Mouse (Mus musculus) hindbrain, embryonic 16.5 days (tissue): ENCODE measurements around the gene Pknox1. TPM values are rescaled to one million over a fixed set of nuclear protein-coding genes. Genes with fewer than 3 reads are reported as not detected.

Experiments used
- ATAC-seq: fragments of 200-750 bp; cut with Nextera tagmentation; 2 replicates; pipeline ENCODE4 v1.8.0; 2017; ENCODE audit warnings: moderate TSS enrichment, moderate library complexity
- H3K27ac ChIP-seq: fragments of 300-500 bp; sonication (generic); 2 replicates; pipeline ENCODE4 v1.5.1; 2014; ENCODE audit warnings: low read depth, mild to moderate bottlenecking, control low read depth, low read length, moderate library complexity
- H3K27me3 ChIP-seq: fragments of 300-500 bp; sonication (generic); replicated peaks from 2 replicates; pipeline ENCODE4 v1.6.1; 2014; ENCODE audit warnings: low read length; ENCODE audit not compliant: control insufficient read depth, insufficient read depth
- H3K36me3 ChIP-seq: fragments of 300-500 bp; sonication (generic); 2 replicates; pipeline ENCODE4 v1.6.1; 2014; ENCODE audit warnings: mild to moderate bottlenecking, low read length, moderate library complexity, mixed read lengths; ENCODE audit not compliant: control insufficient read depth, insufficient read depth
- H3K4me1 ChIP-seq: fragments of 300-500 bp; sonication (generic); 2 replicates; pipeline ENCODE4 v1.6.1; 2014; ENCODE audit warnings: low read depth, low read length; ENCODE audit not compliant: control insufficient read depth, insufficient read depth
- H3K4me2 ChIP-seq: fragments of 300-500 bp; sonication (generic); 2 replicates; pipeline ENCODE4 v1.6.1; 2014; ENCODE audit warnings: mild to moderate bottlenecking, low read length, control low read depth, moderate library complexity
- H3K4me3 ChIP-seq: fragments of 300-500 bp; sonication (generic); 2 replicates; pipeline ENCODE4 v1.5.1; 2014; ENCODE audit warnings: mild to moderate bottlenecking, low read length, control low read depth, moderate library complexity
- H3K9ac ChIP-seq: fragments of 300-500 bp; sonication (generic); 2 replicates; pipeline ENCODE4 v1.6.1; 2014; ENCODE audit warnings: low read depth, mild to moderate bottlenecking, control low read depth, low read length, moderate library complexity
- H3K9me3 ChIP-seq: fragments of 300-500 bp; sonication (generic); 2 replicates; pipeline ENCODE4 v1.6.1; 2014; ENCODE audit warnings: mild to moderate bottlenecking, low read length, moderate library complexity; ENCODE audit not compliant: control insufficient read depth
- WGBS: fragments of 180-500 bp; shearing (Covaris S2); extraction: QIAGEN DNeasy Blood & Tissue Kit; methylation state at CpG from one replicate; pipeline ENCODE4 v1.1.7; 2014; 5-methylcytosine and 5-hydroxymethylcytosine counted together
- polyA plus RNA-seq: library from polyadenylated mRNA; unstranded; fragments of >200 nt; fragmentation: Nextera tagmentation; extraction: Ambion mirVana; gene quantifications from 2 replicates; pipeline ENCODE4 v1.2.1, GENCODE M21; 2015

Gene Pknox1
- polyA plus RNA-seq, 1 experiment from 2014 or later: 33.0 TPM

- Histone ChIP-seq H3K36me3 (no peaks in the 10 kb centered on the region), H3K27me3 (no peaks in the 10 kb centered on the region), H3K9me3 (no peaks in the 10 kb centered on the region), H3K27ac (no peak overlapping the region), H3K4me1 (peaks cover 11% of the 10 kb centered on the region), H3K4me2 (no peak overlapping the region), H3K4me3 (no peak overlapping the region), H3K9ac (no peak overlapping the region)
- WGBS: 78% methylated on average over 3 of the region's 3 CpGs
- ATAC-seq: no peak
Observed at GRCm38 (mm10) chr17:31583185-31583584, 18.7 kb downstream of the Pknox1 start.

DNA sequence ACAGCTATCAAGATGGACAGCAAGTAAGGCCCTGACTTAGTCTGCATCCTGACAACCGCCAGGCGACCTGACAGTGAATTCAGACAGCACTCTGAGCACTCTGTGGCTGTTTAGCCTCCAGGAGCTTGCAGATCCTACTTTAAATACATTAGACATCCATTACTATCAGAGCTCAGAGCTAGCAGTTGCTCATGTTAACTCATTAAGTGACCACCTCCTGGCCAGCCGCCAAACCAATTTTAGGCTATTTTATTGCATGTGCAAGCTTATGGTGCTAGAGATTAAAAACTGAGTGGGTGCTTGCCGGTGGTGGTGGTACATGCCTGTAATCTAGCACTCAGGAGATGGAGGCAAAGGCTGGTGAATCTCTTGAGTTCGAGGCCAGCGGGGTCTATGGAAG lies 19.2 kb downstream of the Pknox1 start:
- Histone ChIP-seq H3K9me3 (no peaks in the 10 kb centered on the region), H3K4me2 (no peak overlapping the region), H3K27me3 (no peaks in the 10 kb centered on the region), H3K36me3 (0 out of 2 replicates have a peak, but pooled peaks cover 2% of the 10 kb centered on the region), H3K27ac (no peak overlapping the region), H3K4me3 (no peak overlapping the region), H3K4me1 (peaks cover 11% of the 10 kb centered on the region), H3K9ac (no peak overlapping the region)
- WGBS: 84% methylated on average over 6 of the region's 6 CpGs
- ATAC-seq: no peak

DNA sequence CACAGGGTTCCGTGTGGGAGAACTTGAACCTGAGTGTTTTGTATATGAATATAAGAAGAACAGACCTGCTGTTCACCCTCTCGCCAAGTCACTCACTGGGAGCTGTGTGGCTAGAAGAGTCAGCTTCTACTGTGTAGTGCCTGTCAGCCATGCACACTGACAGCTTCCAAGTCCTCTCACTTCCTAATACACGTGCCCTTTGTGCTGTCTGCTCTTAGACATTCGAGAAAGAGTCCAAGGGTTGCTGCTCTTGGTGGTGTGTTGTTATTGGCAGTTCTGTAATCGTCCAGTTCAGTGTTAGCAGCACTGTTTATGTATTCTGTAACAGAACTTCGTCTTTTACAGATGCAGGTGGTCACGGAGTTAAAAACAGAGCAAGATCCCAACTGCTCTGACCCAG lies 23.6 kb downstream of the Pknox1 start:
- Histone ChIP-seq H3K9me3 (no peaks in the 10 kb centered on the region), H3K36me3 (peaks cover 17% of the 10 kb centered on the region), H3K4me3 (no peak overlapping the region), H3K9ac (no peak overlapping the region), H3K27me3 (no peaks in the 10 kb centered on the region), H3K27ac (no peak overlapping the region), H3K4me1 (no peaks in the 10 kb centered on the region), H3K4me2 (no peak overlapping the region)
- WGBS: 82% methylated on average over 7 of the region's 7 CpGs
- ATAC-seq: no peak

DNA sequence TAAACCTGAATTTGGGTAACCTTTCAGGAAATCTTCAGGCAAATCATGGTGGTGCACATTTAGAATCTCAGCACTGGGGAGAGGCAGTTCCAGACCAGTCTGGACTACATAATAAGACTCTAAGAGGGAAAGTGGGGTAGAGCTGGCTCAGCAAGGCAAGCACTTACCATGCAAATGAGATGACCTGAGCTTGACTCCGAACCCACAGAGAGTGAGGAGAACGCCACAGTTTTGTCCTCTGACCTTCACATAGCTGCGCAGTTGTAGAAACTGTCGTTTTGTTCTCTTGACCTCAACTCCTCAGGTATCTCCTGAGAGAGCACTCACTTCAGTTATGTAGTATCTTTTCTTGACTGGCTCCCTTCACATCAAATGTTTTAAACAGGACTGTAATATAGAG lies 24.2 kb downstream of the Pknox1 start:
- peaks cover 17% of the 10 kb centered on the region for H3K36me3 ChIP-seq
- no peaks in the 10 kb centered on the region for H3K9me3 ChIP-seq
- H3K4me3 ChIP-seq: no peak overlapping the region
- no peak overlapping the region for H3K4me2 ChIP-seq
- no peaks in the 10 kb centered on the region for H3K4me1 ChIP-seq
- ATAC-seq: no peak
- H3K27me3 ChIP-seq: no peaks in the 10 kb centered on the region
- WGBS: 89% methylated on average over 4 of the region's 4 CpGs
- no peak overlapping the region for H3K9ac ChIP-seq
- H3K27ac ChIP-seq: no peak overlapping the region

DNA sequence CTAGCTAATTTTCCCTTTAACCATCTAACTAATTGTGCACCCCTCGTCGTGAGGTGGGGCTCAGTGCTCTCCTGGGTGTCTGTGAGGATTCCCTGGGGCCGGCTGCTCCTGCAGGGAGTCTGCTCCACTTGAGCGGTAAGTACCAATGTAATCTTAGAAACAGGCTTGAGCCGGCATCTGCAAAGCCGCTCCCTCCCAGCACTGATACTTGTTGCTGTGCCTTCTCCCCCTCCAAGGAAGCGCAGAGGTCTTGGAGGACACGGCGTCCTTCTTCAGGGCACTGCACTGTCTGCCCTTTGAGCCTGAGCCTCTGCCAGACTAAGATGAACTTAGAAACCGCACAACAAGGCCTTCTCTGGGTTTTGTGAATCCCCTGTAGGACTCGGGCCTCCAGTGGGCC lies 26.3 kb downstream of the Pknox1 start:
- H3K4me3 ChIP-seq: no peak overlapping the region

GRCm38 (mm10) chr17:31594590-31594989 lies 30.1 kb downstream of the Pknox1 start:
- no peak overlapping the region for H3K4me2 ChIP-seq
- WGBS: 73% methylated on average over 7 of the region's 7 CpGs
- H3K9ac ChIP-seq: no peak overlapping the region
- peak overlapping the region; percentile 45; the same call in 1 of the 2 replicates for H3K27ac ChIP-seq
- H3K9me3 ChIP-seq: no peaks in the 10 kb centered on the region
- H3K36me3 ChIP-seq: peaks cover 11% of the 10 kb centered on the region
- peak; percentile 45 for ATAC-seq
- H3K4me3 ChIP-seq: no peak overlapping the region
- H3K27me3 ChIP-seq: no peaks in the 10 kb centered on the region
- H3K4me1 ChIP-seq: no peaks in the 10 kb centered on the region

More for the DNA sequence above, 26.3 kb downstream of the Pknox1 start:
- no peaks in the 10 kb centered on the region for H3K27me3 ChIP-seq
- no peak overlapping the region for H3K27ac ChIP-seq
- no peaks in the 10 kb centered on the region for H3K9me3 ChIP-seq
- WGBS: 89% methylated on average over 11 of the region's 11 CpGs
- ATAC-seq: no peak
- H3K4me2 ChIP-seq: no peak overlapping the region
- no peaks in the 10 kb centered on the region for H3K4me1 ChIP-seq
- H3K9ac ChIP-seq: no peak overlapping the region
- peaks cover 17% of the 10 kb centered on the region for H3K36me3 ChIP-seq

- H3K4me2 ChIP-seq: no peak overlapping the region
- H3K36me3 ChIP-seq: peaks cover 11% of the 10 kb centered on the region
- H3K4me3 ChIP-seq: no peak overlapping the region
- H3K27me3 ChIP-seq: no peaks in the 10 kb centered on the region
- peak; percentile 79 for ATAC-seq
- no peaks in the 10 kb centered on the region for H3K9me3 ChIP-seq
- no peaks in the 10 kb centered on the region for H3K4me1 ChIP-seq
- 62% methylated on average over 5 of the region's 5 CpGs for WGBS
- H3K9ac ChIP-seq: no peak overlapping the region
- H3K27ac ChIP-seq: peak overlapping the region; percentile 45; the same call in 1 of the 2 replicates
Observed at GRCm38 (mm10) chr17:31595077-31595476, 30.5 kb downstream of the Pknox1 start.

DNA sequence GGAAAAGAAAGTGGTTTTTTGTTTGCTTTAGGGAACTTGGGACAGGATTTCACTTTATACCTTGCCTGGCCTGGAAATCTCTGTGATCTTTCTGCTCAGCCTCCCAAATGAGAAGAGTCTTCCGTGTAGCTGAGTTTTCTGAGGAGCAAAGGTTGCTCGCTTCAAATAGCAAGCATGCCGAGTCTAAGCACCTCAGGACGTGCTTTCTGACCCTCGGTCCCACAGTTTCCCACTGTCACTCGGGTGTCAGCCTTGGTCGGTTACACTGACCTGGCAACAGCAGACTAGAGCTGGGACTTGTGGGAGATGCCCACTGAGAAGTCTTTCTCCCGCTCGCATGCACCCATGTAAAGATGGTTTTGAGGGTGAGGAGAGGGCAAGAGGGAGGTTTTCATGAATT lies 33.4 kb downstream of the Pknox1 start:
- H3K27me3 ChIP-seq: no peaks in the 10 kb centered on the region
- no peaks in the 10 kb centered on the region for H3K9me3 ChIP-seq
- no peak overlapping the region for H3K4me3 ChIP-seq
- no peak overlapping the region for H3K4me2 ChIP-seq
- no peak overlapping the region for H3K9ac ChIP-seq
- H3K36me3 ChIP-seq: peaks cover 11% of the 10 kb centered on the region; the same call in 1 of the 2 replicates
- H3K27ac ChIP-seq: no peak overlapping the region
- no peak for ATAC-seq
- no peaks in the 10 kb centered on the region for H3K4me1 ChIP-seq
- 94% methylated on average over 9 of the region's 9 CpGs for WGBS

GRCm38 (mm10) chr17:31598593-31598992 lies 34.1 kb downstream of the Pknox1 start:
- Histone ChIP-seq H3K4me1 (no peaks in the 10 kb centered on the region), H3K27ac (no peak overlapping the region), H3K9ac (no peak overlapping the region), H3K27me3 (no peaks in the 10 kb centered on the region), H3K36me3 (peaks cover 14% of the 10 kb centered on the region; the same call in 1 of the 2 replicates), H3K9me3 (no peaks in the 10 kb centered on the region), H3K4me3 (no peak overlapping the region), H3K4me2 (no peak overlapping the region)
- ATAC-seq: no peak
- 90% methylated on average over 8 of the region's 8 CpGs for WGBS

DNA sequence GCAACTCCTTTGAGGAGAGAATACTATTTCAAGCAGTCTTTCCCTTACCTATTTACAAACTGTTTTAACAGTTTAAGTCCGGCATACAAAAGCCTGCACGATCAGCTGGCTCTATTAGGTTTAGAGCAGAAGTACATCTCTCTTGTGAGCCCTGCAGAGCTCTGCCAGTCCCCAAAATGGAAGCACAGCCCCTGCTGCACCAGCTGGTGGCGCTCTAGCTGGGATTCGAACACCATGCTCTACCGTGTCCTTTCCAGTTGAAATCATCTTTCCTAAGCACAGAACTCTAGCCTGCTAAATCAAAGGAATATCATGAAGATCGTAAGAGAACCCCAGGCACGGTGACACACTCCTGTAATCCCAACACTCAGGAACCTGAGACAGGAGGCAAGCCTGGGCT lies 41.9 kb downstream of the Pknox1 start:
- Histone ChIP-seq H3K4me2 (no peak overlapping the region), H3K9me3 (no peaks in the 10 kb centered on the region), H3K27me3 (no peaks in the 10 kb centered on the region), H3K4me1 (no peaks in the 10 kb centered on the region), H3K9ac (no peak overlapping the region), H3K4me3 (no peak overlapping the region), H3K36me3 (peaks cover 23% of the 10 kb centered on the region), H3K27ac (no peak overlapping the region)
- no peak for ATAC-seq
- WGBS: 77% methylated on average over 7 of the region's 7 CpGs
